Mouse (Mus musculus) lung, postnatal 36 days (tissue): ENCODE results near the gene Ermap.
A peak's percentile ranks its signal among the peaks of the same experiment; 100 is the strongest.

Experiments used
- DNase-seq: peaks from one replicate; pipeline ENCODE4 v3.0.0; 2022; ENCODE audit warnings: mixed read lengths

Ermap gene

DNA sequence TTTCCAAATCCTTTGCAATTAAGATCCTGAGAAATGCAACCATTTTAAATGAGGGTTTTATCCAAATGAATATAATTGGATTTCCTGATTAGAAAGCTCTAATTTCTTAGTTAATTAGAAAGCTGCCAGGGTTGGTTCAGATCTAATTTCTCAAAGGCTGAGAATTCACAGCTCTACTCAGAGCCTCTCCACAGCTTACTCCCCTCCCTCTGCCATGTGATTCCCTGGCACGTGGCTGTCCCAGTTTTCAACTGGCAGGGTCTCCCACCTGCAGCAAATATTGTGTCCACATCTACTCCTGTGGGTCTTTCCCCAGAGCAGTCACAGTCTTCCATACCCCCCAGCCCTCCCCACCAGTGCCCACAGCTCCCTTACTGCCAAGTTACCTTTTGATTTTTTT is 6.3 kb downstream of the Ermap start:
- DNase-seq, result no peak

DNA sequence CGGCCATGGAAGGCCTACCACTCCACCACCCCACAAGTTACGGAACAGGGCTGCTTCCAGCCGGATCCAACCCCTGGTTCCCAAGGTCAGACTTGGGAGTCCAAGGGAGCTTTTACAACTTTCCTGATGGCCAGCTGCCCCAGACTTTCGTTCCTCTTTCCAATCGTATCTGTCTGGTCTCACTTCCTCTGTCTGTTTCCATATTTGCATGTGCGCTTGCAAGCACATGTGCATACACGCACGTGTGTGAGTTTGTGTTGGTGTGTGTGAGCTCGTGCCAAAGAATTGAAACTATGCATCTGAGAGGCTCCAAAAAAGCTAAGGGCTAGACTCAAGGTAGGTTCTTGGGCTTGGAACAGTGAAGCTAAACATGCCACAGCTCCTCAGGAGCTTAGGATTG is 8.4 kb downstream of the Ermap start:
- DNase-seq, result peak; percentile 53

DNA sequence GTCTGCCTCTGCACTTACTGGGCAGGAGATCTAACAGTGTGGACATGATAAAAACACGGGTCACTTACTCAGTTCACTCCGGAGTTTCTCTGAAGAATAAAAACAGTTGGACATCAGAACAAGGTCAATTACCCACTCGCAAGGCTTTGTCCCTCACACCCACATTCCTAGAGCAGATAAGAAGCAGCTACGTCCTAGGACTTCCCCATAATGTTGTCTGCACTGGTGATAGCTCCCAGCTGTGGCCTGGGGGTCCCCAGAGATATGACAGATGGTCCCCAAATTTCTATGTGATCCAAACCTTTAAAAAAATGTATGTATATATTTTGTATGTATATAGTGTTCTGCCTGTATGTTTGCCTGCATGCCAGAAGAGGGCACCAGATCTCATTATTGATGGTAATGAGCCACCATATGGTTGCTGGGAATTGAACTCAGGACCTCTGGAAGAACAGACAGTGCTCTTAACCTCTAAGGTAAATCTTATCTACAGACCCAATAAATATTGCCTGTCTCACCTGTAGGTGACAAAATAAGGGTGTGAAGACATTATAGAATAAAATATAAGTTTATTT is 9.6 kb downstream of the Ermap start:
- DNase-seq, result no peak

DNA sequence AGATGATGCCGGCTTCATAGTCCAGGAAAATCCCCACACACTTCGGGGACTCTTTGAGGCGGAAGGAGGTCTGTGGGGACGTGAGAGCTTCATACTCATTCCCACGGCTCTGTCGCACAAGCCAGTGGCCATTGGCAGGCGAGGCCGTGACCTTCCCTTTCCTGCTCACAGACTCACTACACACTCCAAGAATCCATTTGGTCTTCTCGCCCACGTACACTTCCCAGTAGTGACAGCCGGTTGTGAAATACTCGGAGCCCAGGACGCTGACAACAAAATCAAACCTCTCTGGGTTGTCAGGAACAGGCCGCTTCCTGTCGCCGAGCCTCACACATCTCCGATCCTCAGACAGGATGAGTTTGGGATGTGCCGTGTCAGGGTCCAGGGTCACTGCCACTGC is 11.5 kb downstream of the Ermap start:
- peak; percentile 34 for DNase-seq

- peak; percentile 44 for DNase-seq
Observed at GRCm38 (mm10) chr4:119177702-119178101, 12.1 kb downstream of the Ermap start.

DNA sequence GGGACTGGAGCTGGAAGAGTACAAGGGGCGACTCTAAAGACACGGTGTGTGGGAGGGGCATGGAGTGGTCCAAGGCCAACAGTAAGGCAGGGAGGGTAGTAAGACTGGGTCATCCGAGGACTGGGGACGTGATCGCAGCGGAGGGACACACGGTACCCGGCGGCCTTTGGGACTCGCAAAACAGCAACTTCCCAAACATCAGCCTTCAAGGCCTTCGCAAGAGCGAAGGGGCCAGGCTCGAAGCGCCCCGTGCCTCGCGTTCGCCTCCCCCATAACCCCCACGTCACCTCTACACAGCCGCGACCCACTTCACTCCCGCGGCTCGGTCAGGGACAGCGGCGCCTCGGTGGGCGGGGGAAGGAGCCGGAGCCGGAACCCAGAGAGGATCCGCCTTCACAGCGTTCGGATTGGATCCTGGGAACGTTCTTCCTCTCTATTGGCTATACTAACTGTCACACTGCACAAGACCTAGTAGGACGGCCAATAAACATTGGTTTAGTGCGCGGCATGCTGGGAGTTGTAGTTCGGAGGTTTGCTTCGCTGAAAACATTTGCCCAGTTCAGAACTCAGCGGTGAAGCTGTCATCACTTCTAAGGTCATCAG is 15.9 kb downstream of the Ermap start, which contains the start of gene Zfp691:
Gene Zfp691 (minus strand): TSS at position 345 of the 603 bp plus-strand sequence.
- peak; percentile 99 for DNase-seq

DNA sequence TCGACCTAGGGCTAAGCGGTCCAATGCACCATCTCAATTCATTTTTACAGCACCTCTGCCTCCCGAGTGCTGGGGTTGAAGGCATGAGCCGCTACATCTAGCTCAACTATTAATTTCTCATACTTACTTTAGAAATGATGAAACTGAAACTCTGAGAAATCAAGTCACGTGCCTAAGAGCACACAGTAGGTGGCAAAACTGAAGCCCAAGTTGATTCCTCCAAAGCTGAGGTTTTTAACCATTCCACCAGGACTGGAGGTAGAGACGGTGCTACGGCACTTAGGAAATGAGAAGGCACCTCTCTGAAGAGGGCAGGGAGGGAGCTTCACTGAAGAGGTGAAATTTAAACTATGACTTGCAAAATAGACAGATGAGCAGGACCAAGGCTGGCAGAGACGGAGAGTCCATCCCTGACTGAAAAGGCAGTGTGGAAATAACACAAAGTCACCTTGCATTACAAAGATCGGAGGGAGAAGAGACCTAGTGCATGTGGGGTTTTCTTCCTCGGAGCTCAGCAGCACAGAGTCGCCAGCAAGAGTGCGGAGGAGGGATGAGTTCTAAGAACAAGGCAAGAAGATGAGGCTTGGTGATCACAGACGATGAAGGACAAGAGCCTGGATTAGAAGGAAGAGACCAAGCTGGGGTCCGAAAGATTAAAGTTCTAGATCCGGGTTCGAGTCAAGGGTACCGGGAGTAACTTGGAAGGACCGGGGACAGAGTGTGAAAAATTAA is 16.7 kb downstream of the Ermap start:
- DNase-seq, result no peak

- peak; percentile 94 for DNase-seq
Observed at GRCm38 (mm10) chr4:119167663-119168062, 22.1 kb downstream of the Ermap start.

DNA sequence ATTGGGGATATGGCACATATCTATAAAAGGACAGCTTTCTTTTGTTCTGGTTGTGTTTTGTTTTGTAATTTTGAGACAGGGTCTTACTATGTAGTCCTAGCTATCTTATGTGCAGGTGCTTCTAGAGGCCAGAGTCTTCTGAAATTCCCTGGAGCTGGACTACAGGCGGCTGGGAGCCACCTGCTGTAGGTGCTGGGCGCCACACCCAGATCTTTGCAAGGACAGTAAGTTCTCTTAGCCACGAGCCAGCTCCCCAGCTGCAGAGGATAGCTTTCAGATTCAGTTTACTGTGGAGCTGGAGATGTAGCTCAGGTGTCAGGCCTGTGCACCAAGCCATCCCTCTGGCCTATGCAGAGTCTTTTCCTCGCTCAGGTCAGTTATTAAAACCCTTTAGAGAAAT is 22.7 kb downstream of the Ermap start:
- DNase-seq, result no peak

DNA sequence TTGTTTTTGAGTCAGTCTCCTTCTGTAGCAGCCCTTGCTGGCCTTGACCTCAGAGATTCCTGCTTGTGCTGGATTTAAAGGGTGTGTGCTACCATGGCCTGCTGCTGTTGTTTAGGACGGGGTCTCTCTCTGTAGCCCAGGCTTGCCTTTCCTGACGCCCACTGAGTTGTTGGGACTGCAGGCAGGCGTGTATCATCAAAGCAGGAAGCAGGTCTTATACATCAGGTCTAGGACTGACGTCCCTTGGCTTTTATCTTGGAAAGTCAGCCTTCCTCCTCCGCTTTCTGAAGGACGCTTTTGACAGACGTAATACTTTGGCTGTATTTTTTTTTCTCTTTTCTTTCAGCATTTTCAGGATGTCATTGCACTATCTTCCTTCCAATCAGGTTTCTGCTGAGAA is 23.9 kb downstream of the Ermap start:
- no peak for DNase-seq

DNA sequence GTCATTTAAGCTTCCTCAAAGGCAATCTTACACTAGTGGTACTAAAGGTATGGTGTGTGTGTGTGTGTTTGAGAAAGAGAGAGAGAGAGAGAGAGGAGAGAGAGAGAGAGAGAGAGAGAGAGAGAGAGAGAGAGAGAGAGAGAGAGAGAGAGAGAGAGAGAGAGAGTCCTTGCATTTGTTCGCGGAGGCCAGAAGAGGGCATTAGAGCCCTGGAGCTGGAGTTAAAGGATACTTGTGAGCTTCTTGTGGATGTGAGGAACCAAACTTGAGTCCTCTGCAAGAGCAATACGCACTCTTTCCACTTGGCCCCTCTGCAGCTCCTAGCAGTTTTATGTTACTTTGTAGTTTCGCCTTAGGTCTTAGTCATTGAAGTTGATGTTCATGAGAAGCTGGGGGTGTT is 26.8 kb downstream of the Ermap start:
- no peak for DNase-seq

GRCm38 (mm10) chr4:119161358-119161757 is 28.5 kb downstream of the Ermap start:
- no peak for DNase-seq

- DNase-seq, result peak; percentile 30
Observed at GRCm38 (mm10) chr4:119157891-119158290, 31.9 kb downstream of the Ermap start.

DNA sequence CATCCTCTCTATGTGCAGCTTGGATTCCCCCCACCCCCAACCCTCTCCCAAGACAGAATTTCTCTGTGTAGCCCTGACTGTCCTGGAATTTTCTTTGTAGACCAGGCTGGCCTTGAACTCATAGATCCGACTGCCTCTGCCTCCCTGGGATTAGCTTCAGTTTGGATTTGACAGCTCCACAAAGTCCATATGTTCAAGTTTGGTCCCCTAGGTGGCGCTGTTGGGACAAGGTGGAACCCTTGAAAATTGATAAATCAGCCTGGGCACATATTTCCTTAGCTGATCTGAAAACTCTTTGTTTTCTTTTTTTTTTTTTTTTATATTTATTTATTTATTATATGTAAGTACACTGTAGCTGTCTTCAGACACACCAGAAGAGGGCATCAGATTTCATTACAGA is 32.6 kb downstream of the Ermap start:
- DNase-seq, result peak; percentile 88

DNA sequence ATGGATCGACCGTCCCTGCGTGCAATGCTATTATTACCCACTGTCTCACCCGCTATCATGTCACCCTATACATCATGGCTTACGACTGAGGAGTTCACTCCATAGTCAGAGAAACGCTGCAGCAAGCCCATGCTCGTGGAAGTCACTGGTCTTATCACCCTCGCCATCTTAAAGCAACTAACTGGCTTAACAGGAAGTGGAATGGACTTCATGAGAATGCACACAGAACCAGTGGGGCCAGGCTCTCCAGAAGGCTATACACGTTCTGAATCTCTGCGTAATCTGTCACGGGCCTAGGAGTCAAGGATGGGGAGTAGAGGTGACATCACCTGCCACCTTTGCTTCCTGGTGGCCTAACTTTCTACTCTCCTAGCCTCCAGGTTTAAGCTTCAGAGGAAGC is 41.1 kb downstream of the Ermap start:
- no peak for DNase-seq

DNA sequence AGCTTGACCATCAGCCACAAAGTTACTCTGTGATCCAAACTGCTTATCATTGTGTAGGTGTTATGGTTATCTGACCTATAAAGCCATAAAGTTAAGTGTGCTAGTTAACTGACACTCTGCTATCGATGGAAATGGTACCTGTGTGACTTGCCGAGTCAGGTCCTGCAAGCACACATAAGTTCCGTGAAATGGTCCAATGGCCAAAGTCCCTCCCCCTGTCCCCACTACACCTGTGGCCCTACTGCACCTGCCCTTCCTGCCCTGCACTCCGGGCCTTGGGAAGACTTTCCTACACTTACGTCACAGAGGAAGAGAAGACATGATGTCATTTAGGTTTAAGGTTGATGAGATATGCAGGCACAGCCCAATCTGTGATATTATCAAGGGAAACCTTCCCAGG is 42.5 kb downstream of the Ermap start:
- DNase-seq, result no peak

DNA sequence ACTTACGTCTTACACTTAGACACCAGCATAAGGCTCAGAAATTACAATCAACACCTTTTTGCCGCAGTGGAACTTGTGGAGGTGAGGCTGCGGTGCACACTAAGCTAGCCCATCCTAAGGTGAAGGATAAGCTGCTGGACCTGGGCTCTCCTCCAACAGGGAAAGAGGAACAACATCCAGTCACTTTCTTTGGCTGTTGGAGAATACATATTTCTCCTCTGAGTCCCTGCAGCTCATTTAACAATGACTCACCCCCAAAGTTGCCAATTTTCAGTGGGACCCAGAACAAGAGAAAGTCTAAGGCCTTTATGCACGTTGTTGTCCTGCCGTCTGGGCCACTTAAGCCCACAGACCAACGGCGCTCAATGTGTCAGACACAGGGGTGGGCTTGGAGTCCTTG is 43.0 kb downstream of the Ermap start:
- DNase-seq, result peak; percentile 14

DNA sequence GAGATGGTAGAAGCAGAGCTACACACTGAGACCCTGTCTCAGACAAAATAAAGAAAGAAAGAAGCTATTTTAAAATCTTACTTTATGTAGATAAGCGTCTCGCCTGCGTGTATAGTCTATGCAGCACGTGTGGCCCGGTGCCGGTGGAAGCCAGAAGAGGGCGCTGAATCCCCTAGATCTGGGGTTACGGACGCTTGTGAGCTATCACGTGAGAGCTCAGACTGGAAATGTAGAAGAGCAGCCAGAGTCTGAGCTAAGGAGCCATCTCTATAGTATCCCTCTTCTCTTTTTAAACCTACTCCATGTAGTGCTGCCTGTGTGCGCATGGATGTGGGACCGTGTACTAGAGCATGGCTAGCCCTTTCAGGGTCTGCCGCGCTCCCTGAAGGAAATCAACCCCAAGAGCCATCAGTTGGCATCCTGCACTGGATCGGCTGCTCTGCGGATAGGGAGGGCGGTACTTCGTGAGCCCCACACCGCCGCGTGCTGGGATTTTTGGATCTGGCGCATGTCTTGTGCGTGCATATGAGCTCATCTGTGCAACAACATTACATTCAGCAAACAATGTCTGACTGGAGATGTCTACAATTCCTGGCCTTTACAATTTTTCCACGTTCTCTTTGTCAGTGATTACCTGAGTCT is 47.5 kb downstream of the Ermap start:
- DNase-seq, result peak; percentile 75

- DNase-seq, result no peak
Observed at GRCm38 (mm10) chr4:119141191-119141590, 48.6 kb downstream of the Ermap start.

DNA sequence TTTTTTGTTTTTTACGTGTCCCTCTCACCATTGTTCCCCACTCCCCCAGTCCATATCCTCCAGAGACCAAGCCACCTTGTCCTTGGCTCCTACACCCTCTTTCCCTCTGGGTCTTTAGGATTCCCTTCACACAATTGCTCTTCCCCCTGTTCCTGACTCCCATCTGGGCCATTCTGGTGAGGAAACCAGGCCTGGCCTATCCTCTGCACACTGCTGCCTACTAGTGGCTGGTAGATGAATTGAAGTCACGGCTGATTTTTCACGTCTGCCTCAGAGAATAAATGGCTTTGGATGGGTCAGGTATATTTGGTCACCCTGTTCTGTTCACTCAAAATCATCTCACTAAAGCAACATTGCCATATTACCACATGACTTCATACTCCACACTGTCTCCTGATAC is 49.7 kb downstream of the Ermap start:
- peak; percentile 68 for DNase-seq

DNA sequence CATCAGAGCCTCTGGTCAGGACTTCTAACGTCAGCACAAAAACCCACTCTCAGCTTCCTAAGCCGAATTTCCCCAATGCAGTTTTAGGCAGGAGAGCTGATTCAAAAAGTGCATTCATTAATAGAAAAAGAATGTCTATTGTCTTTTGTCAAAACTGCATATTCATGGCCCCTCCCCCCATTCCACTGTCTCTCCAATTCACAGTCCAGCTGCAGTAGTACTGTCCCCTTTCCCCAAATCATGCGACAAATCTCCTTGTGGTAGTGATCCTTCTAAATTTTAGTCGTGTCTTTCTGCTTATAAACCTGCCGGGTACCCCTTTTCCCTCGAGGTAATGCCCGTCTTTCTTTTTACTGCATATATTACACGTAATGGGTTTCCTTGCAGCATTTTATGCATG is 51.0 kb downstream of the Ermap start:
- DNase-seq, result no peak

GRCm38 (mm10) chr4:119138171-119138570 is 51.6 kb downstream of the Ermap start:
- DNase-seq, result peak; percentile 86

DNA sequence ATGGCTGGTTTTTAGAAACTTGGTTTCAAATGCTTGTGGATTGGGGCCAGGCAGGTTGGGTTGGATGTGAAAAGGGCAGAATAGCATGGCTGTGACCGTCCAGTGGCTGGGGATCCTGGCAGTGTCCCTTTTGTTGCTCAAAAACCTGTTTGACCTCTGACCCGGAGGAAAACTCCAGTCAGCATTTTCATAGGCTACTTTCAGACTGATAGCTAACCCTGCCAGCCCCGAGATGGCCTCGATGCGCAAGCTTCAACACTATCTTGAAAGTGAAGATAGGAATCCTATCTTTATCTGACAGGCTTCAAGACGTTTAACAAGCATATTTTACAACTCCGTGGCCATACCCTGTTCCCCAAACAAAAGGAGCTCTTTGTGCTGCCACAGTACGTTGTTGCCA is 52.5 kb downstream of the Ermap start:
- no peak for DNase-seq

DNA sequence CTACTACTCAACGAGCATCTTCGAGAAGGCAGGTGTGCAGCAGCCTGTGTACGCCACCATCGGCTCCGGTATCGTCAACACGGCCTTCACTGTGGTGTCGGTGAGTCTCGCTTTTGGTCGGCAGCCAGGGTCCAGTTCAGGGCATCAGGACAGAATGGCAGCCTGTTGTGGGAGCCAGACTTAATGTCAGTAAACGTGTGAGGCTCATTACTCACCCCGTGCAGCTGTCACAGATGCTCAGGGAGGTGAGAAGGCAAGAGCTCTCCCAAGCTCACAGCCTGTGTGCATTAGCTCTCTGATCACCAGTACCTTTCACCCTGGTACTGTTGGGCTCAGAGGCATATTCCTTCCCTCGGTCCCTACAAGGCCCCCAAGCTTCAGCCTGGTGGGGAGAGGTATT is 56.0 kb downstream of the Ermap start:
- no peak for DNase-seq
